Mouse (Mus musculus): Measurements from ENCODE around the gene Marf1.
"Not testable (repeated sequence)": the region's sequence is repeated elsewhere in the genome, so short reads cannot be mapped to it uniquely, and the experiment has no call there.

DNA sequence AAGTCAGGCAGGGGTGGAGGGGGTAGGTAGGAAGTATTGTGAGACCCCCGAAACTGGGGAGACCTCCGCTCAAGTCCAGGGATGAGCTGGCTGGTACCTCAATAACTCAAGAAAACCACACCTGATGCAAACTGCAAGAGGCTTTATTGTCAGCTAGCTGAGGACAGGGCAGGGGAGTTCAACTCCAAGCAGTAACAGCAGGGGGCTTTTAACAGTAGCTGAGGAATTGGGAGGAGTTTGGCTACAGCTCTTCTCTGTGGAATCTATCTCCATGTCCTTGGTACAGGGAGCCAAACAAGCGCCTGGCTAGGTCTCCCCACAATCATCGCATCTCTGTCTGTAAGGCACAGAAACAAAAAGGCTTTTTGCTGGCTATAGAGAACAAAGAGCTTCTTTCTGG lies 96.6 kb downstream of the Marf1 start:
- TF ChIP-seq POLR2A (IDR thresholded peaks at IDR 0.05; ENCODE audit: insufficient read length, low read depth); MAX (IDR thresholded peaks at IDR 0.05; ENCODE audit: low read depth): not testable (repeated sequence)

All from myocyte (in vitro differentiated cells).